Mouse (Mus musculus): ENCODE data around the gene Arhgef16.

Arhgef16 gene

GRCm38 (mm10) chr4:154229569-154229968 is 71.9 kb downstream of the Arhgef16 start:
- no peak for DNase-seq (ENCODE audit: low spot score in 2 of 2)
